Mouse (Mus musculus) Patski (cell line): Measurements from ENCODE around the gene Tmem94. TPM values are rescaled to one million over a fixed set of nuclear protein-coding genes. Genes with fewer than 3 reads are reported as not detected.

Source experiments
- ATAC-seq: fragments of 100-300 bp; one replicate; pipeline ENCODE4 v1.8.0; 2021
- CTCF ChIA-PET: fragments of 350-600 bp; sonication (Branson Sonifier 250); formaldehyde crosslinking; loops from one replicate; lab custom pipeline; 2022; ENCODE audit warnings: inconsistent platforms; lab: Charles Lee
- POLR2A ChIA-PET: fragments of 350-600 bp; sonication (Branson Sonifier 250); formaldehyde crosslinking; loops from one replicate; lab custom pipeline; 2022; ENCODE audit warnings: antibody characterized with exemption, inconsistent platforms; lab: Charles Lee
- DNase-seq: peaks from one replicate; pipeline ENCODE4 v3.0.0-alpha.2; 2011; ENCODE audit warnings: low read depth, low spot score
- H3K27me3 ChIP-seq: fragments of 371-371 bp; one replicate; pipeline ENCODE4 v1.5.1; 2021
- CTCF ChIP-seq: fragments of 100-300 bp; IDR thresholded peaks from one replicate; pipeline ENCODE4 v1.5.1; 2021
- in situ Hi-C: fragments of 300-500 bp; cut with MboI; formaldehyde crosslinking; loops from 3 replicates; pipeline ENCODE4 v1.11.1; 2018; ENCODE audit warnings: low pct_unique_long_range_greater_than_20kb, mixed read lengths
- polyA plus RNA-seq: library from polyadenylated mRNA; unstranded; gene quantifications from one replicate; pipeline ENCODE4 v1.2.3, GENCODE M21; 2021

Gene Tmem94
- polyA plus RNA-seq, 1 experiment from 2014 or later = 44.3 TPM

DNA sequence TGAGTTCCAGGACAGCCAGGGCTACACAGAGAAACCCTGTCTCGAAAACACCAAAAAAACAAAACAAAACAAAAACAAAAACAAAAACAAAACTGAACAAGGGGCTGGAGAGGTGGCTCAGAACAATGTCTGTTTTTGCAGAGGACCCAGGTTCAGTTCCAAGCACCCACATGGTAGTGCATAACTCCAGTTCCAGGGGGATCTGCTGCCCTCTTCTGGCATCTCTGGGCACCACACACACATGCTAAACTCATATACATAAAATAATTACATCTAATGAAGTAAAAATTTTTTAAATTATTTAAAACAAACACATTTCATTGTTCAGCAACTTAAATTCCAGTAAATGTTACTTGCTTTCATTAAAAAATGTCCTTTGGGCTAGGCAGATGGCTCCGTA lies 80.6 kb downstream of the Tmem94 start:
- TF ChIP-seq CTCF = no peak
- ChIA-PET POLR2A (no interaction called here), CTCF (no interaction called here)
- DNase-seq = no peak
- in situ Hi-C loops = no loop called here
- no peaks in the 10 kb centered on the region for H3K27me3 ChIP-seq
- no peak for ATAC-seq

Other genes with a start within 250 kb of the Tmem94 start
- 381 TPM for gene Sumo2, start 229.2 kb upstream of the Tmem94 start, polyA plus RNA-seq
- gene Nup85, start 201.0 kb upstream of the Tmem94 start, polyA plus RNA-seq = 78.9 TPM
- gene Mrps7, start 161.5 kb upstream of the Tmem94 start, polyA plus RNA-seq = 69.9 TPM
- 31.0 TPM for gene Gga3, start 161.4 kb upstream of the Tmem94 start, polyA plus RNA-seq
- 47.4 TPM for gene Mif4gd, start 152.5 kb upstream of the Tmem94 start, polyA plus RNA-seq
- 48.1 TPM for gene Slc25a19, start 137.1 kb upstream of the Tmem94 start, polyA plus RNA-seq
- 99.5 TPM for gene Grb2, start 56.8 kb upstream of the Tmem94 start, polyA plus RNA-seq
- gene Caskin2, start 48.2 kb downstream of the Tmem94 start, polyA plus RNA-seq = 29.7 TPM
- gene Tsen54, start 49.3 kb downstream of the Tmem94 start, polyA plus RNA-seq = 52.3 TPM
- gene Llgl2, start 58.6 kb downstream of the Tmem94 start, polyA plus RNA-seq = 163 TPM
- 1.4 TPM for gene Myo15b, start 93.0 kb downstream of the Tmem94 start, polyA plus RNA-seq
- 1.6 TPM for gene Smim5, start 134.5 kb downstream of the Tmem94 start, polyA plus RNA-seq
- 0.53 TPM for gene Smim6, start 146.6 kb downstream of the Tmem94 start, polyA plus RNA-seq
- 46.3 TPM for gene Sap30bp, start 167.8 kb downstream of the Tmem94 start, polyA plus RNA-seq
- 20.9 TPM for gene Recql5, start 168.0 kb downstream of the Tmem94 start, polyA plus RNA-seq
- 0.06 TPM for gene Itgb4, start 209.3 kb downstream of the Tmem94 start, polyA plus RNA-seq
- 100 TPM for gene Galk1, start 247.3 kb downstream of the Tmem94 start, polyA plus RNA-seq